Mouse (Mus musculus) ES-E14 (cell line): ENCODE data around the gene Vmn1r6.

Source experiments
- CHD2 ChIP-seq: IDR thresholded peaks from 2 replicates; pipeline ENCODE4 v1.6.1; 2014; ENCODE audit warnings: mild to moderate bottlenecking, low read depth, low read length, inconsistent platforms
- HCFC1 ChIP-seq: IDR thresholded peaks from 2 replicates; pipeline ENCODE4 v1.6.1; 2012; ENCODE audit warnings: low read length, inconsistent platforms, borderline replicate concordance; ENCODE audit not compliant: insufficient read depth
- MAFK ChIP-seq: IDR thresholded peaks from 2 replicates; pipeline ENCODE4 v1.6.1; 2014; ENCODE audit warnings: mild to moderate bottlenecking, low read depth, low read length, inconsistent platforms; ENCODE audit not compliant: insufficient read depth
- ZNF384 ChIP-seq: IDR thresholded peaks from 2 replicates; pipeline ENCODE4 v1.6.1; 2012; ENCODE audit warnings: low read depth, low read length, inconsistent platforms

DNA sequence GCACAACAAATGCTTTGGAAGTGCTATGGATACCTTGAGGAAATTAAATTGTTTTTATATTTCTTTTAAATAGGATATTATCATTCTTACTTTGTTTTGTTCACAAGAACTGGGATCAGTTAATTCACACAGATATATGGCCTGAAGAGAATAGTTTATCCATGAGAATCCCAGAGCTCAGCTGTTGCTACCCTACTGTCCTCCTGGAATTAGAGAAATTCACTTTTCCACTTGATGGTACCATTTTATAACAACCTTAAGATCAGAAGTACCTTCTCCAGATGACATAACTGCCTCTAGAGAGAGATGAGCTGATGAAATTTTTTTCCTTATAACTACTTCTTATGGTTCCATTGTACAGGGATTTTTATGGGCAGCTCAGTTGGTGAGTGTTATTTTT, 34.9 kb downstream of the Vmn1r6 start, which contains the start of gene Vmn1r8:
- TF ChIP-seq CHD2 (no peak), HCFC1 (no peak), ZNF384 (no peak), MAFK (no peak)
